Mouse (Mus musculus): ENCODE data around the gene Tada2a. TPM values are rescaled to one million over a fixed set of nuclear protein-coding genes. Genes with fewer than 3 reads are reported as not detected.

Gene Tada2a
- polyA plus RNA-seq, 1 experiment from 2014 or later, result 33.6 TPM

DNA sequence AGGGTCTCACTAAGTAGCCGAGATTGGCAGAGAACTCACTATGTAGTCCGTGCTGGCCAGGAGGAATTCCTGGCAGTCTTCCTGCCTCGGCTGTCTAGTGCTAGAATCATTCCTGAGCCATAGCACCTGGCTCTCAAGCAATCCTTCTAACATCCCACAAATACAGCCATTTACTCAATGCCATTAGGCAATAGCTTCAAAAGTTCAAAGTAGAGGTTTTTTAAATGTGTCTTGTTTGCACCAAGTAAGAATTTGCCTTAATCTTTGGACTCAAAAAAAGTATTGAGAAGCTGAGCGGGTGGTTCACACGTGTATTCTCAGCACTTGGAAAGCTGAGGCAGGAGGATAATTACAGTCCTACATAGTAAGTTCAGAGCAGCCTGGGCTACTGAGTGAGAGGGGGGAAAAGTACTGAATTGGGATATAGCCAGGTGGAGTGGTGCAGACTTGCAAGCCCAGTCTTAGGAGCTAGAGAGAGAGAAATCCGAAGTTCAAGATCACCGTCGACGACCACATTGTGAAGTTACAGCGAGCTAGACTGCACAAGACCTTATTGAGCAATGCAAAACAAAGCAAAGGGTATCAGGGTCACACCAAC is 15.9 kb upstream of the Tada2a start:
- ATAC-seq (ENCODE audit: borderline replicate concordance, extremely low read depth, low FRiP score, low TSS enrichment), result no peak
- Histone ChIP-seq H3K9ac (no peak overlapping the region), H3K4me3 (no peak overlapping the region), H3K4me2 (no peak overlapping the region), H3K36me3 (no peaks in the 10 kb centered on the region), H3K27me3 (no peaks in the 10 kb centered on the region), H3K4me1 (no peaks in the 10 kb centered on the region), H3K27ac (no peak overlapping the region), H3K9me3 (no peaks in the 10 kb centered on the region)
- WGBS, result 66% methylated on average over 10 of the region's 10 CpGs

DNA sequence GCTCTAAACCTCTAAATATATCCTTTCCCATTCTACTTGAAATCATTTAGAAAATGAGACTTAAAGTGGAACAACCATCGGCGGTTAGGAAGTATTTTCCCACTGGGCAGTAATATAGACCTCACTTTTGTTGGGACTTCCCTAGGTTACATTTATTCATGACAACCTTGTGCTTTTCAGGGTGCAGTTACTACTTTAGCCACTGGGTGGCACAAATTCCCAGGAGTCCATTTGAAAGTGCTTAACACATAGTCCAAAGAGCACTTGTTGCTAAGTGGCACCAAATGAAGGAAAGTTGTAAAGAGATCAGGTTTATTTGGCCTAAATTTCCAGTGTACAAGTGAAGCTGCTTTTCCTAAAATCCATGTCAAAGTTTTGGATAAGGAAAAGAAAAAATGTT is 12.4 kb upstream of the Tada2a start:
- Histone ChIP-seq H3K27ac (no peak overlapping the region), H3K27me3 (no peaks in the 10 kb centered on the region), H3K4me2 (no peak overlapping the region), H3K4me1 (no peaks in the 10 kb centered on the region), H3K4me3 (no peak overlapping the region), H3K36me3 (no peaks in the 10 kb centered on the region), H3K9me3 (no peaks in the 10 kb centered on the region), H3K9ac (no peak overlapping the region)
- 45% methylated on average over 2 of the region's 2 CpGs for WGBS
- no peak for ATAC-seq (ENCODE audit: borderline replicate concordance, extremely low read depth, low FRiP score, low TSS enrichment)

DNA sequence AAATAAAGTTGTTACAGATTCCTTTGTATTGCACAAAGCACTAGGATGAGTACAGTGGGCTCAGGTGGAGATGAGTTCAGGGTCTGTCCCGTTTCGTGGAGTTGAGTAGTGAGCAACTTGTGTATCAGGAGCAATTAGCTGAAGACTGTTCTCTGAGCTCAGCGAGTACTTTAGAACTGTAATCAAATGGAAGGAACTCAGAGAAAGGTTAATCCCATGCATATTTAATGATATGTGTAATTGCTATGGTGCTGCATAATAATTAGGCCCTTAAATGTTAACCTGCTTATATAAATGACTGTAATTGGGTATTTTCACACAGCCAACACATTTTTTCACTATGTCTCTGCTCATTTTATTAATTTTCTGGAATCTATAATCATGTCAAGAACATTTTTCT is 7.1 kb upstream of the Tada2a start:
- Histone ChIP-seq H3K4me3 (no peak overlapping the region), H3K27me3 (no peaks in the 10 kb centered on the region), H3K4me1 (no peaks in the 10 kb centered on the region), H3K9ac (no peak overlapping the region), H3K36me3 (no peaks in the 10 kb centered on the region), H3K4me2 (no peak overlapping the region), H3K27ac (no peak overlapping the region), H3K9me3 (no peaks in the 10 kb centered on the region)
- ATAC-seq (ENCODE audit: borderline replicate concordance, extremely low read depth, low FRiP score, low TSS enrichment), result no peak
- WGBS, result 80% methylated on average over 3 of the region's 3 CpGs

DNA sequence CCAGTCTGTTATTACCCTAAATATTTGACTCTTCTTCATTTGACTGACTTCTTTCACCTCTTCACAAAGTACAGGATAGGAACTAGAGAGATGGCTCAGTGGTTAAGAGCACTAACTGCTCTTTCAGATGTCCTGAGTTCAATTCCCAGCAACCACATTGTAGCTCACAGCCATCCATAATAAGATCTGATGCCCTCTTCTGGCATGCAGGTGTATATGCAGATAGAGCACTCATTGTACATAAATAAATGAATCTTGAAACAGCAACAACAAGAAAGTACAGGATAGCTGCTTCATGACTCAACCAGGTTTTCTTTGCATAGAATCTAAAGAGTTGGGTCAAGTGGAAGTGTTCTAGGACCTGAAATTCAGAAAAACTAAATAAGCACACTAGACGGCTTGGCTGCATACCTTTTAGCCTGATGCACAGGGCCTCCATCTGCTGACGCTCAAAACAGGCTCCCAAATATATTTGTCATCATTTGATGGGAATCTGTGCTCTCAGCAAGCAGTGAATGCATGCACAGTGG is 5.0 kb upstream of the Tada2a start:
- no peaks in the 10 kb centered on the region for H3K9me3 ChIP-seq
- H3K4me1 ChIP-seq, result peaks cover 4% of the 10 kb centered on the region; the same call in 1 of the 2 replicates
- no peaks in the 10 kb centered on the region for H3K36me3 ChIP-seq
- no peak overlapping the region for H3K27ac ChIP-seq
- H3K27me3 ChIP-seq, result no peaks in the 10 kb centered on the region
- H3K4me2 ChIP-seq, result no peak overlapping the region
- 78% methylated on average over 2 of the region's 2 CpGs for WGBS
- no peak overlapping the region for H3K9ac ChIP-seq
- no peak for ATAC-seq (ENCODE audit: borderline replicate concordance, extremely low read depth, low FRiP score, low TSS enrichment)
- H3K4me3 ChIP-seq, result no peak overlapping the region

DNA sequence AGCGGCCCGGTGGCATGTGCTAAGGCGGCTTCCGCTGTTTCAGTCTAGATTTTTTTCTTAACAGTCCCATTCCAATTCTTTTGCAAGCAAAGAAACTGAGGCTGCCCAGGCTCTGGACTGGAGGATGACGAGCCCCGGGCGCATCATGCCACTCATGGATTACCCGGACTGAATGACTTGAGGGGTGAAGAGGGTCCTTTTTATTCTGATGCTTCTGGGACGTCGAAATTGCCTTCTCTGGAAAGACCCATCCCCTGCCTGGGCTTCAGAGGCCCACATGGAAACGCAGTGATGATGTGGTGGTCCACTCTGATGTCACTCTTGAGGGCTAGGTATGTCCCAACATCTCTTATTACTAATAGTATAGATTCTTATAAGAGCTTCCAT is 392 bp upstream of the Tada2a start:
- no peak overlapping the region for H3K27ac ChIP-seq
- H3K27me3 ChIP-seq, result no peaks in the 10 kb centered on the region
- H3K9ac ChIP-seq, result peak overlapping the region; percentile 89
- H3K36me3 ChIP-seq, result peaks cover 19% of the 10 kb centered on the region; the same call in 1 of the 2 replicates
- ATAC-seq (ENCODE audit: borderline replicate concordance, extremely low read depth, low FRiP score, low TSS enrichment), result no peak; the same call in 1 of the 2 replicates
- peak overlapping the region; percentile 92 for H3K4me3 ChIP-seq
- H3K4me2 ChIP-seq, result peak overlapping the region; percentile 87
- WGBS, result 3% methylated on average over 11 of the region's 11 CpGs
- H3K9me3 ChIP-seq, result no peaks in the 10 kb centered on the region
- H3K4me1 ChIP-seq, result peaks cover 13% of the 10 kb centered on the region

DNA sequence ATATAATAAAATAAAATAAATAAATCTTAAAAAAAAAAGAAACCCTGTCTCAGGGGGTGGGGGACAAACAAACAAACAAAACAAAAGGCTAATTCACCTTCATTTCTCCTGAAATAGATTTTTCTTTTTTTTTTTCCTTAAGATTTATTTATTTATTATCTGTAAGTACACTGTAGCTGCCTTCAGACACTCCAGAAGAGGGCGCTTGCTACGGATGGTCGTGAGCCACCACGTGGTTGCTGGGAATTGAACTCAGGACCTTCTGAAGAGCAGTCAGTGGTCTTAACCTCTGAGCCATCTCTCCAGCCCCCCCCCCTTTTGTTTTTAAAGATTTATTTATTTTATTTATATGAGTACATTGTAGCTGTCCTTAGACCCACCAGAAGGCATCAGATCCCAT is 1.4 kb downstream of the Tada2a start:
- H3K4me2 ChIP-seq, result peak overlapping the region; percentile 87; the same call in 1 of the 2 replicates
- 70% methylated on average over 4 of the region's 4 CpGs for WGBS

DNA sequence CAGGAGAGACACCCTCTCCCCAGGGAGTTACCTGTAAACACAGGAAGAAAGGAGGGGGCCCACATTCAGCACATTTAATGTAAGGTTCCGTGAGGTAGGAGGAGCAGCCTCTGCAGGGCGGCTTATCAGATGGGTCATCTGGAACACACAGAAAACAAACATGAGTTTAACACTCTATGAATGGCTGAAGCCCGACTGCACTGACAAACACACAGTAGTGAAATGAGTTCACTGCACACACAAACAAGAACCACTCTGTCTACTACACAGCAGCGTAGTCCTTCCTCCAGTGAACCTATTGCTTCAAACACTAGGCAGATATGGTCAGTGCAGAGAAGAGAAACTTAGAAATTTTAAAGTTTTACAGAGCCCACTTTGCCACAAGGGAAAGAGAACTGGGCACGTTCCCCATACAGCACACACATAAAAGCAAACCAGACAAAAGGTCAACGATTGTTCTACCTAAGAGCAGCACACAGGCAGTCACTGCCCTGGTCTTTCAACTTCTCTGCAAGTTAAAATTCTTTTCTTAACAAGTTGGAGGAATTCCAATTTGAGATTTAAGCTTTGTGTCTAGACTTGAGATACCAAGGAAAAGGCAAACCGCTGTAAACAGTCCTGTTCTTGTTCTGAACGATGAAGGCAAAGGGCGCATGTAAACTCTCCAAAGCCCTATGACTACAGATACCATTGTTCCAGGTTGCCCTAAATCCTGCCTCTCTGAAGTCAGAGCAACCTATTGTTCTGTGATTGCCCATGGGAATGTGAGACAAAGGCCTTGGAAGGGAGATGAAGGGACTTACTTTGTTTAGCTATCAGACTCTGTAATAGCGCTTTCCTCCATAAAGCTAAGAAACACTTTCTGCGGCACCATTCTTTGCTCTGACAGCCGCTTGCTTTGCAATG is 8.1 kb downstream of the Tada2a start:
- no peaks in the 10 kb centered on the region for H3K27me3 ChIP-seq
- peaks cover 68% of the 10 kb centered on the region for H3K36me3 ChIP-seq
- no peak overlapping the region for H3K4me2 ChIP-seq
- H3K9me3 ChIP-seq, result no peaks in the 10 kb centered on the region
- H3K4me1 ChIP-seq, result 0 out of 2 replicates have a peak, but pooled peaks cover 6% of the 10 kb centered on the region
- H3K4me3 ChIP-seq, result no peak overlapping the region
- 67% methylated on average over 12 of the region's 12 CpGs for WGBS
- H3K9ac ChIP-seq, result no peak overlapping the region
- H3K27ac ChIP-seq, result peak overlapping the region; percentile 16
- no peak for ATAC-seq (ENCODE audit: borderline replicate concordance, extremely low read depth, low FRiP score, low TSS enrichment)

More for the DNA sequence above, 1.4 kb downstream of the Tada2a start:
- Histone ChIP-seq H3K27ac (no peak overlapping the region), H3K27me3 (no peaks in the 10 kb centered on the region), H3K36me3 (peaks cover 26% of the 10 kb centered on the region; the same call in 1 of the 2 replicates), H3K9me3 (no peaks in the 10 kb centered on the region), H3K9ac (no peak overlapping the region), H3K4me1 (peaks cover 13% of the 10 kb centered on the region), H3K4me3 (peak overlapping the region; percentile 92; the same call in 1 of the 2 replicates)
- ATAC-seq (ENCODE audit: borderline replicate concordance, extremely low read depth, low FRiP score, low TSS enrichment), result no peak

DNA sequence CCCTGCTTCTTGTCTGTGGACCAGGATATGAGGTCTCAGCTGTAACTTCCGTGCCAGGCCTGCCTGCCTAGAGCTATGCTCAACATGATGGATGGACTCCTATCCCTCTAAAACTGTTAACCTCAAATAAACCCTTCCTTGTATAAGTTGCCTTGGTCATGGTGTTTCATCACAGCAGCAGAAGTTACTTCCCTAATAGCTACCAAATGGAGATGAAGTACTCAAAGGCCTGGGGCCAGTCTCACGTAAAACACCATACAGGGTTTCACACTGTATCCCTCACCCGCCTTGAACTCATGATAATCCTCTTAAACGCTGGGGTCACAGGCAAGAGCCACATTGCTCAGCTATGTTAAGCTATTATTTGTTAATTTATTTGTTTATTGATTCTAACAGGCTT is 12.0 kb downstream of the Tada2a start:
- Histone ChIP-seq H3K4me3 (no peak overlapping the region), H3K4me2 (no peak overlapping the region), H3K9me3 (no peaks in the 10 kb centered on the region), H3K27me3 (no peaks in the 10 kb centered on the region), H3K4me1 (0 out of 2 replicates have a peak, but pooled peaks cover 6% of the 10 kb centered on the region), H3K9ac (no peak overlapping the region), H3K27ac (no peak overlapping the region), H3K36me3 (peaks cover 53% of the 10 kb centered on the region)
- no peak for ATAC-seq (ENCODE audit: borderline replicate concordance, extremely low read depth, low FRiP score, low TSS enrichment)
- WGBS, result 86% methylated on average over 4 of the region's 4 CpGs

DNA sequence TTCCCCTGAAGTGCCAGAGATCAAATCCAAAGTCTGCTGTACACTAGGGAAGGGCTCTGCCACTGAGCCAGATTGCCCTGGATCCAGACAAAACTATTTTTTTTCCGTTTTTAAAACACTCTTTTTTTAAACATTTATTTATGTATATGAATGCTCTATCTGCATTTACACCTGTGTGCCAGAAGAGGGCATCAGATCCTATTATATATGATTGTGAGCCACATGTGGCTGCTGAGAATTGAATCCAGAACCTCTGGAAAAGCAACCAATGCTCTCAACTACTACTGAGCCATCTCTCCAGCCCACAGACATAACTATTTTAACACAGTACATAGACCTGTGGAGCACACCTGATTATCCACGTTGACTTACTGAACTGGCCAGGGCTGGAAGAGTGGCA is 13.2 kb downstream of the Tada2a start:
- H3K27ac ChIP-seq, result no peak overlapping the region
- ATAC-seq (ENCODE audit: borderline replicate concordance, extremely low read depth, low FRiP score, low TSS enrichment), result no peak
- peaks cover 53% of the 10 kb centered on the region for H3K36me3 ChIP-seq

DNA sequence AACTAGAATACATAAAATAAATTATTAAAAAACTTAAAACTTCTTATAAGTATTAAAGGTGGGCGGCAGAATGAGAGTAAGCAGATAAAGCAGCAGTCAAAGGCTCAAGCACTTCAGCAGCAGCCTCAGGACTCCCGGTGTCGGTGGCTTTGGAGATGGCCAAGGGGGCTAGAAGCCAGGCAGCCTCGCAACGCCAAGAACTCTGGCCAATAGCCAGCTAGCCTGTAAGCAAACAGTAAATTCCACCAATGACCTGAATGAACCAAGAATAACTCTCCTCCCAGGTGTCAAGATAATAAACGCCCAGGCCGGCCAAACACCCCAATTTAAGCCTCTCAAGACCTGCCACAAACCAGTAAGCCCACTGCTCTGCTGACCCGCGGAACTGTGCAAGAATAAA is 13.8 kb downstream of the Tada2a start:
- H3K4me3 ChIP-seq, result no peak overlapping the region
- H3K36me3 ChIP-seq, result peaks cover 50% of the 10 kb centered on the region
- WGBS, result 63% methylated on average over 9 of the region's 9 CpGs
- no peaks in the 10 kb centered on the region for H3K27me3 ChIP-seq
- H3K9ac ChIP-seq, result no peak overlapping the region
- H3K4me1 ChIP-seq, result no peaks in the 10 kb centered on the region
- no peak overlapping the region for H3K27ac ChIP-seq
- no peak for ATAC-seq (ENCODE audit: borderline replicate concordance, extremely low read depth, low FRiP score, low TSS enrichment)
- H3K9me3 ChIP-seq, result no peaks in the 10 kb centered on the region
- H3K4me2 ChIP-seq, result no peak overlapping the region

More for the DNA sequence above, 13.2 kb downstream of the Tada2a start:
- 59% methylated on average over 2 of the region's 2 CpGs for WGBS
- Histone ChIP-seq H3K4me2 (no peak overlapping the region), H3K4me1 (0 out of 2 replicates have a peak, but pooled peaks cover 6% of the 10 kb centered on the region), H3K27me3 (no peaks in the 10 kb centered on the region), H3K9ac (no peak overlapping the region), H3K9me3 (no peaks in the 10 kb centered on the region), H3K4me3 (no peak overlapping the region)

DNA sequence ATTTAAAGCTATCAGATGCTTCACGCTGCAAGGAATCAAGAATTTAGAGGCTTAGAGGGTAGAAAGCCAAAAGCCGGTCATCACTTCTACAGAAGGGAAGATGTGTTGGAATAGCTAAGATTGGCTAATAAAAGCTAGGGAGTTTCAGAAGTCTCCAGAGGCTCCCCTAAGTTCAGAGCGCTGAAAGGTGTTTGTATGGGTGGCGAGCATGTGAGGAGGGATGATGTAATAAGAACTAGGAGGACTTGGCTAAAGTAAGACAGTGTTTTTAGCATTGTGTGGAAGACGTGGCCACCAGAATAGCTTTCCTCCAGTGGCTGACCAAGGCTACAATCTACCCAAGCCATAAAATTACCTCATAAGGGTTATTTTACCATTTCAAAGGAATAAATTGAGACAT is 15.8 kb downstream of the Tada2a start:
- Histone ChIP-seq H3K36me3 (peaks cover 50% of the 10 kb centered on the region), H3K9me3 (no peaks in the 10 kb centered on the region)
- no peak for ATAC-seq (ENCODE audit: borderline replicate concordance, extremely low read depth, low FRiP score, low TSS enrichment)

DNA sequence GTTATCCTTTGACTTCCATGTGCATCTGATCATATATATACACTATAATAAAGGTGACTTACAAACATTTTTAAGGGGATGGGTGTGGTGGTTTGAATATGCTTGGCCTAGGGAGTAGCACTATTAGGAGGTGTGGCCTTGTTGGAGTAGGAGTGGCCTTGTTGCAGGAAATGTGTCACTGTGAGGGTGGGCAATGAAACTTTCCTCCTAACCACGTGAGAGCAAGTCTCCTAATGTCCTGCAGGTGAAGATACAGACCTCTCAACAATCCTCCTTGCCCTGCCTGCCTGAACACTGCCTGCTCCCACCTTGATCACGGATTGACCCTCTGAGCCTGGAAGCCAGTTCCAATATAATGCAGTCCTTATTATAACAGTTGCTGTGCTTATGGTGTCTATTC is 22.3 kb downstream of the Tada2a start:
- no peaks in the 10 kb centered on the region for H3K9me3 ChIP-seq
- no peak overlapping the region for H3K27ac ChIP-seq
- H3K4me1 ChIP-seq, result no peaks in the 10 kb centered on the region
- 60% methylated on average over 2 of the region's 2 CpGs for WGBS
- no peak overlapping the region for H3K4me3 ChIP-seq
- no peaks in the 10 kb centered on the region for H3K27me3 ChIP-seq
- H3K9ac ChIP-seq, result no peak overlapping the region
- peaks cover 80% of the 10 kb centered on the region for H3K36me3 ChIP-seq
- no peak for ATAC-seq (ENCODE audit: borderline replicate concordance, extremely low read depth, low FRiP score, low TSS enrichment)
- no peak overlapping the region for H3K4me2 ChIP-seq

More for the DNA sequence above, 15.8 kb downstream of the Tada2a start:
- H3K9ac ChIP-seq, result no peak overlapping the region
- no peak overlapping the region for H3K27ac ChIP-seq
- no peaks in the 10 kb centered on the region for H3K27me3 ChIP-seq
- H3K4me3 ChIP-seq, result no peak overlapping the region
- 88% methylated on average over 5 of the region's 5 CpGs for WGBS
- no peaks in the 10 kb centered on the region for H3K4me1 ChIP-seq
- no peak overlapping the region for H3K4me2 ChIP-seq
